Mouse (Mus musculus): ENCODE measurements around the gene Gm11627. TPM values are rescaled to one million over a fixed set of nuclear protein-coding genes. Genes with fewer than 3 reads are reported as not detected.
"Not testable (repeated sequence)": the region's sequence is repeated elsewhere in the genome, so short reads cannot be mapped to it uniquely, and the experiment has no call there.

Gene Gm11627
- polyA plus RNA-seq, 1 experiment from 2014 or later, result 8.5 TPM

DNA sequence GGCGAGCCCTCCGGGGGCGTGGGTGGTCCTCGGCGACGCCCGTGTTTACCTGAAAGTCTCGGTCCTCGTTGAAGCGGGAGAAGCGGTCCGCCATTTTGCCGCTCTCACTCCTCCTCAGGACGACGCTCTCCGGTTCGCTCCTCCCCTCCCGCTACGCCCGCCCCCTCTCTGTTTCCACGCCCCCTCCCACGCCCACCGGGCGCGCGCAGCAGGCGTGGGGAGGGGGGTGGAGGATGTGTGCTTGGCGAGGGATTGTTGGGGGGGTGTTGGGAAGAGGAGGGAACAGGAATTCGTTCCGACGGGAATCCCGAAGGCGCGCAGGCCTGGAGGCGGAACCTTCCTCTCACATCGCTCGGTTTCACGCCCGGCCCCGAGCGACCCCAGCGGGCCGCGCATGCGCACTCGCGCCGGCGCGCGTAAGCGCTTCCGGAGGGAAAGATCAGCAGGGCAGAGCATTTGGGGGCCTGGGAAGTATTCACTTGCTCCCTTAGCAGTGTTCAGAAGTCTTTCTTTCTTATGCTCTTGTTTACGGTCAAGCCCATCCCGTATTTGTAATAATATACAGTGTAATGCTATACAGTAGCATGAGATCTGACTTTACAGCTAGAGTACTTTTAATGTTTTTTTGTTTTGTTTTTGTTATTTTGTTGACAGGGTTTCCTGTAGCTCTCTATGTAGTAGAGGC lies 23.1 kb downstream of the Gm11627 start, which contains the start of gene Gpatch8:
Gpatch8 (minus strand) TSS at position 362 of the 685 bp plus-strand sequence.
- ATAC-seq (replicated peaks; ENCODE audit: low FRiP score), result peak; percentile 98
- 0% methylated on average over 46 of the region's 55 CpGs for WGBS

DNA sequence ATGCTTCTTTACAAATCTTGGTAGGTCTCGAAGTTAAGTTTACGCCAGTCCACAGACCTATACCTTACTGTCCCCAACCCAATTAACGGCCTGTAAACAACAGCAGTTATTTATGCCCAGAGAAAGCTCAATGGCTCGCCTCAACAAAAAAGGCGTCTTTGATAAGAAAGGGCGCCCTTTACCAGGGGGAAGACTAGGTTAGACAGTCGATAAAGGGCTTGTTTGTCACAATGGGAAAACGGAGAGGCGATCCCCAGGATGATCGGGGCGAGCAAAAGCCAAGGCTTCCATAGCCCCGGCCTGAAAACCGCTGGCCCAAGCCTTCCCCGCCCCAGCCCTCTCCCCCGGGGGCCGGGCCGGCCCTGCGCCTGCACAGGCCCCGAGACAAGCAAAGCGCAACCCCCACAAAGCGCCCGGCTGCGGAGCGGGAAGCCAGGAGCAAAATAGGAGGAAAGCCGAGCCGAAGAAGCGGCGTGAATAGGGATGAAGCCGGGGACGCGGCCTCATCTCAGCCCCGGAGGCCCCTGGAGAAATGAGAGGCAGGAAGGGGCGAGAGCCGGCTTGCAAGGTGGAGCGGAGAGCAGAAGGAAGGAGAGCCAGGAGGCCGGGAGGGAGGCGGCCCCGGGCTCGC lies 23.7 kb downstream of the Gm11627 start:
- Histone ChIP-seq H3K27me3 (no peaks in the 10 kb centered on the region), H3K9ac (peak overlapping the region; percentile 97), H3K4me1 (peaks cover 23% of the 10 kb centered on the region), H3K4me3 (replicated peaks) (peak overlapping the region; percentile 99), H3K4me2 (peak overlapping the region; percentile 62), H3K27ac (peak overlapping the region; percentile 95), H3K36me3 (peaks cover 5% of the 10 kb centered on the region), H3K9me3 (replicated peaks) (no peaks in the 10 kb centered on the region)
- under 1% methylated on average over 39 of the region's 39 CpGs for WGBS
- peak; percentile 53; the same call in 1 of the 2 replicates for ATAC-seq (replicated peaks; ENCODE audit: low FRiP score)

More for the DNA sequence above, 23.1 kb downstream of the Gm11627 start, which contains the start of gene Gpatch8:
- Histone ChIP-seq H3K36me3 (peaks cover 2% of the 10 kb centered on the region), H3K9ac (peak within 1 kb of the TSS; percentile 97), H3K4me3 (replicated peaks) (peak within 1 kb of the TSS; percentile 99), H3K4me2 (peak within 1 kb of the TSS; percentile 62), H3K4me1 (peaks cover 23% of the 10 kb centered on the region), H3K9me3 (replicated peaks) (no peaks in the 10 kb centered on the region), H3K27ac (peak within 1 kb of the TSS; percentile 95), H3K27me3 (no peaks in the 10 kb centered on the region)

DNA sequence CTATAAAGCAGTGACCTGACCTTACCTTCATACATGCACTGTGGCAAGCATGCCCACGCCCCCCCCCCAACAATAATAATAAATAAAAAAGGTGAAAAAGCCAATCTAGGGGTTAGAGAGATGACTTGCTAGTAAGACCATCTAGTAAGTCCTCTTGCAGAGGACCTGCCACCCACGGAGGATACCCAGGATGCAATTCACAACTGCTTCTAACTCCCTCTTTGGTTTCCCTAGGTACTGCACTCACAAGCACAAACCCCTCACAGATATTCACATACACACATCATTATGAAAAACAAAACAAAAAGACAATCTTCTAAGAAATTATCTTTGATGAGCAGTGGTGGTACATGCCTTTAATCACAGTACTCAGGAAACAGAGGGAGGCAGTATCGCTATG lies 27.2 kb downstream of the Gm11627 start:
- no peak for ATAC-seq (replicated peaks; ENCODE audit: low FRiP score)

DNA sequence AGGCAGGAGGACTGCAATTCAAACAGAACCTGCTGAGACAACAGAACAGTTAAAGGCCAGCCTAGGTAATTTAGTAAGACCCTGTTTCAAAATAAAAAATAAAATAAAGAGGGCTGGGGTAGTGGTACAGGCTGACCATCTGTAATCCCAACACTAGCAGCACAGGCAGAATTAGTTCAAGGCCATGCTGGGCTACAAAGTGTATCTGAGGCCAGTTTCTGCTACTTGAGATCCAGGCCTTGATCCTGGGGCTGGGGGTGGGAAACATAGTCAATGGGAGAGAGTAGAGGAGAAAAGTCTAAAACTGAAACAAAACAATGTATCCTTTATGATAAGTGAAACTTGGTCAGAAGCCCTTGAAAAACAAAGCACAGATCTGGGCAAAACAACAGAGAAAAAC lies 28.1 kb downstream of the Gm11627 start:
- H3K9ac ChIP-seq, result no peak overlapping the region
- peaks cover 5% of the 10 kb centered on the region for H3K36me3 ChIP-seq
- H3K4me3 ChIP-seq (replicated peaks), result no peak overlapping the region
- H3K27ac ChIP-seq, result no peak overlapping the region
- no peak for ATAC-seq (replicated peaks; ENCODE audit: low FRiP score)
- no peak overlapping the region for H3K4me2 ChIP-seq
- H3K9me3 ChIP-seq (replicated peaks), result no peaks in the 10 kb centered on the region
- no peaks in the 10 kb centered on the region for H3K27me3 ChIP-seq
- H3K4me1 ChIP-seq, result peaks cover 18% of the 10 kb centered on the region

More for the DNA sequence above, 27.2 kb downstream of the Gm11627 start:
- WGBS, result 88% methylated on average over 3 of the region's 3 CpGs
- Histone ChIP-seq H3K4me1 (peaks cover 22% of the 10 kb centered on the region), H3K4me2 (no peak overlapping the region), H3K4me3 (replicated peaks) (no peak overlapping the region), H3K27ac (no peak overlapping the region), H3K27me3 (no peaks in the 10 kb centered on the region), H3K9me3 (replicated peaks) (no peaks in the 10 kb centered on the region), H3K9ac (no peak overlapping the region), H3K36me3 (peaks cover 5% of the 10 kb centered on the region)

DNA sequence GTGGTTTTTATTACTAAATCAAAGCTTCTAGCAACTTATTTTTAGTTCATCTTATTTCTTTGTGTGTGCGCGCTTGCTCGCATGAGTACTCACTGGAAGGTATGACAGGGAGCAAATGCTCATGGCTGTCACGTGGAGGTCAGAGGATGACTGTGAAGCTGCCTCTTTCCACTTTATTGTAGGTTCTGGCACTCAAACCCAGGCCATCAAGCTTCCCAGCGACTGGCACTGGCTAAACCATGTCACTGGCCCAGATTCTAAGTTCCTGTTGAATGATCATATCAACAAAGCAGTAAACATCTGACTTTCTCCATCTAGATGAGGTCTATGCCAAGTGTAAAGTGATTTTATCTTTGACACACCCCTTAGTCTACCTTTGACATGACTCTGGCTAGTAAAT lies 37.8 kb downstream of the Gm11627 start:
- no peak overlapping the region for H3K4me2 ChIP-seq
- H3K9ac ChIP-seq, result no peak overlapping the region
- H3K36me3 ChIP-seq, result peaks cover 22% of the 10 kb centered on the region
- no peaks in the 10 kb centered on the region for H3K27me3 ChIP-seq
- no peak overlapping the region for H3K27ac ChIP-seq
- 90% methylated on average over 5 of the region's 5 CpGs for WGBS
- peaks cover 4% of the 10 kb centered on the region; the same call in 1 of the 2 replicates for H3K4me1 ChIP-seq
- no peak overlapping the region for H3K4me3 ChIP-seq (replicated peaks)
- no peak for ATAC-seq (replicated peaks; ENCODE audit: low FRiP score)
- no peaks in the 10 kb centered on the region for H3K9me3 ChIP-seq (replicated peaks)

DNA sequence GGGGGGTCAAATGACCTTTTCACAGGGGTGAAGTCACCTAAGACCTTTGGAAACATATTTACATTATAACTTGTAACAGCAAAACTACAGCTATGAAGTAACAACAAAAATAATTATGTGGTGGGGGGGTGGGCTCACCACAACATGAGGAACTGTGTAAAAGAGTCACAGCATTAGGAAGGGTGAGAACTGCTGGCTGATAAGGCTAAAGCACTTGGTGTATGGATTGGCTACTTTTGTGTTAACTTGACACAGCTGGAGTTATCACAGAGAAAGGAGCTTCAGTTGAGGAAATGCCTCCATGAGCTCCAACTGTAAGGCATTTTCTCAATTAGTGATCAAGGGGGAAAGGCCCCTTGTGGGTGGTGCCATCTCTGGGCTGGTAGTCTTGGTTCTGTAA lies 39.0 kb downstream of the Gm11627 start:
- not testable (repeated sequence) for H3K27me3 ChIP-seq

DNA sequence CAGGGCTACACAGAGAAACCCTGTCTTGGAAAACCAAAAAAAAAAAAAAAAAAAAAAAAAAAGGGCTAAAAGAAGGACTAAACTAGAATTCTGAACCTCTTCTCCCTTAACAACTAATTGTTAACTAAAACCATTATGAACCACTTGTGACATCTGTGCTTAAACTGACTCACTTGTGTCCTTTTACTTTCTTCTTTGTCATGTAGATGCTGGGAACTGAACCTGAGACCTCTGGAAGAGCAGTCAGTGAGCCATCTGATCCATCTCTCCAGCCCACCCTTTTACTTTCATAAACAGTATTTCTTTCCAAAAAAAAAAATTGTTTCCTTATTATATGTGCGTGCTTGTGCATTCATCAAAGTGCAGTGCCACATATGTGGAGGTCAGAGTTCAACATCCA lies 39.6 kb downstream of the Gm11627 start:
- H3K4me3 ChIP-seq (replicated peaks), result no peak overlapping the region
- H3K27me3 ChIP-seq, result no peaks in the 10 kb centered on the region
- no peak for ATAC-seq (replicated peaks; ENCODE audit: low FRiP score)
- H3K9ac ChIP-seq, result no peak overlapping the region
- 80% methylated on average over 1 of the region's 1 CpGs for WGBS
- H3K4me1 ChIP-seq, result peaks cover 6% of the 10 kb centered on the region; the same call in 1 of the 2 replicates
- no peaks in the 10 kb centered on the region for H3K9me3 ChIP-seq (replicated peaks)
- no peak overlapping the region for H3K4me2 ChIP-seq
- peaks cover 22% of the 10 kb centered on the region for H3K36me3 ChIP-seq
- no peak overlapping the region for H3K27ac ChIP-seq

More for the DNA sequence above, 39.0 kb downstream of the Gm11627 start:
- not testable (repeated sequence) for H3K27ac ChIP-seq; H3K4me1 ChIP-seq; H3K9ac ChIP-seq; H3K4me2 ChIP-seq; H3K4me3 ChIP-seq (replicated peaks); ATAC-seq (replicated peaks; ENCODE audit: low FRiP score); H3K9me3 ChIP-seq (replicated peaks)
- H3K36me3 ChIP-seq, result peaks cover 22% of the 10 kb centered on the region

DNA sequence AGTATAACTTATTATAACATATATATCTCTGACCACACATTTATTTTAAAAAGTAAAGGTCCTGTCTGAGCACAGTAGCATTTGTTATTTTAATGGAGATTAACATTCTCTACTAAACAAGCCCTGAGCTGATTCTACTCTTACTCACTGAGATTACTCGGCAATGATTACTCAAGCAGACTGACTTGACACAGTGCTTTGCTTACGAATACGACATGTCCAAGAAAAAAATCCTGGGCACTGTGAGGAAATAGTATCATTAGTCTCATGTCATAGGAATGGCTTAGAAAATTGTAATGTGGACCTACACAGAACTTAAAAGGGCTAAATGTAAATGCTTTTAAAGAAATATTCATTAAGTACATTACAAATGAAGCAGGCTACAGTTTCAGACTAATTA lies 43.1 kb downstream of the Gm11627 start:
- Histone ChIP-seq H3K4me1 (peaks cover 5% of the 10 kb centered on the region; the same call in 1 of the 2 replicates), H3K9ac (no peak overlapping the region), H3K27me3 (no peaks in the 10 kb centered on the region), H3K4me2 (no peak overlapping the region), H3K9me3 (replicated peaks) (no peaks in the 10 kb centered on the region), H3K27ac (no peak overlapping the region), H3K36me3 (peaks cover 19% of the 10 kb centered on the region), H3K4me3 (replicated peaks) (no peak overlapping the region)
- no peak for ATAC-seq (replicated peaks; ENCODE audit: low FRiP score)
- WGBS, result 65% methylated on average over 3 of the region's 3 CpGs

DNA sequence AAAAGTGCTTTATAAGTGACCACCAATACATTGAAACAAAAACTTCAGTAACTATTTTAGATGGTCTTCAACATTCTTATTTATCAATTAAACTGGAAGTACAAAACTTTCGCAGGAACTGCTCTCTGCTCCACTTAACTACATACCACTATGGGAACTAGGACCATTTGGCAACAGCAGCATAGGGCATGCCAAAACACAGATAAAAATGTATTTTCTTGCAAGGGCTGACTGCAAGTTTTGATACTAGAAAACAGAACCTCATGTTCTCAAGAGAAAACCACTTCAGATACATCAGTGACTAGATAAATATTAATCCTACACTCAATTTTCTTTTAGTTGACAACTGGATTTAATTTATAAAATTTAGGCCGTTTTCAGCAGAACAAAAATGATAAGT lies 45.2 kb downstream of the Gm11627 start:
- Histone ChIP-seq H3K4me3 (replicated peaks) (no peak overlapping the region), H3K9me3 (replicated peaks) (no peaks in the 10 kb centered on the region), H3K4me2 (no peak overlapping the region), H3K36me3 (peaks cover 22% of the 10 kb centered on the region), H3K27me3 (no peaks in the 10 kb centered on the region), H3K27ac (no peak overlapping the region), H3K4me1 (0 out of 2 replicates have a peak, but pooled peaks cover 8% of the 10 kb centered on the region), H3K9ac (no peak overlapping the region)
- WGBS, result 85% methylated on average over 2 of the region's 2 CpGs
- ATAC-seq (replicated peaks; ENCODE audit: low FRiP score), result no peak

DNA sequence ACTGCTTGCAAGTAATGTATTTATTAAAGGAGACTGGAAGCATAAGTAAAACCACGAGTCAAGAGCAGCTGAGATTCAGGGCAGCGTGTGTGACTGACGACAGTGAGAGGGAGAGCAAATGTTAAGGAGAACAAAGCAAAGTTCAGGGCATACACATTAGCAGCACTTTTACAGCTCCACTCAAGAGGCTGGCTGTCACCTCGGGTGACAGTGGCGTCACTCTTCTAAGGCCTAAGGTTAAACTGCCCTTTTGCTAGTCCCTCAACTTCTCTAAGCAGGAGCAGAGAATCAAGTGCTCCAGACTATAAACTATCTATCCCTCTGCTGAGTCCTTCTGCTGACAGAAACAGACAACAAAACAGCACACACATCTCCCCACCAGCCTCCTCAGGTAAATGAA lies 47.8 kb downstream of the Gm11627 start:
- Histone ChIP-seq H3K4me3 (replicated peaks) (no peak overlapping the region), H3K4me1 (0 out of 2 replicates have a peak, but pooled peaks cover 8% of the 10 kb centered on the region), H3K9ac (no peak overlapping the region), H3K27me3 (no peaks in the 10 kb centered on the region), H3K4me2 (no peak overlapping the region), H3K9me3 (replicated peaks) (no peaks in the 10 kb centered on the region), H3K36me3 (peaks cover 17% of the 10 kb centered on the region), H3K27ac (peak overlapping the region; percentile 27; the same call in 1 of the 2 replicates)
- WGBS, result 27% methylated on average over 5 of the region's 5 CpGs
- no peak for ATAC-seq (replicated peaks; ENCODE audit: low FRiP score)

Measured in kidney, embryonic 15.5 days (tissue).